Mouse (Mus musculus) MEL (cell line): ENCODE results near the gene Zfp689. TPM values are rescaled to one million over a fixed set of nuclear protein-coding genes. Genes with fewer than 3 reads are reported as not detected.

Source experiments
- DNase-seq: peaks from one replicate; pipeline ENCODE4 v3.0.0; 2011; ENCODE audit warnings: low read depth, low spot score
- H3K27ac ChIP-seq: 2 replicates; pipeline ENCODE4 v1.5.1; 2012; ENCODE audit warnings: low read depth, mild to moderate bottlenecking, control low read depth, low read length, moderate library complexity; ENCODE audit not compliant: control insufficient read depth
- H3K27me3 ChIP-seq, 2 experiments: fragments of 150-350 bp in 1 of 2; sonication (generic) in 1 of 2; 2 replicates each; pipeline ENCODE4 v1.6.1; 2012; ENCODE audit warnings: low read length in 2 of 2, mild to moderate bottlenecking in 2 of 2, improper control_type of control experiment in 1 of 2, moderate library complexity in 1 of 2; ENCODE audit not compliant: insufficient read depth in 2 of 2, control insufficient read depth in 1 of 2
- H3K36me3 ChIP-seq, 2 experiments: 2 replicates each; pipeline ENCODE4 v1.6.1; 2012 to 2014; ENCODE audit warnings: low read length in 2 of 2, improper control_type of control experiment in 1 of 2, inconsistent platforms in 1 of 2, mild to moderate bottlenecking in 1 of 2; ENCODE audit not compliant: insufficient read depth in 2 of 2, control insufficient read depth in 1 of 2
- H3K4me1 ChIP-seq, 2 experiments: fragments of 150-350 bp in 1 of 2; sonication (generic) in 1 of 2; 2 replicates each; pipeline ENCODE4 v1.6.1; 2012; ENCODE audit warnings: low read length in 2 of 2, improper control_type of control experiment in 1 of 2, mild to moderate bottlenecking in 1 of 2; ENCODE audit not compliant: insufficient read depth in 2 of 2, control insufficient read depth in 1 of 2
- H3K4me3 ChIP-seq, 2 experiments: fragments of 150-350 bp in 1 of 2; sonication (generic) in 1 of 2; 2 replicates each; pipeline ENCODE4 v1.5.1; 2012; ENCODE audit warnings: low read depth in 2 of 2, low read length in 2 of 2, mild to moderate bottlenecking in 2 of 2, moderate library complexity in 2 of 2, control low read depth in 1 of 2, improper control_type of control experiment in 1 of 2; ENCODE audit not compliant: control insufficient read depth in 1 of 2, insufficient read depth in 1 of 2
- H3K79me2 ChIP-seq: 2 replicates; pipeline ENCODE4 v1.6.1; 2012; ENCODE audit warnings: mild to moderate bottlenecking, low read length, moderate library complexity; ENCODE audit not compliant: control insufficient read depth, poor library complexity, insufficient read depth
- H3K9ac ChIP-seq: 2 replicates; pipeline ENCODE4 v1.6.1; 2012; ENCODE audit warnings: low read depth, mild to moderate bottlenecking, control low read depth, low read length, moderate library complexity; ENCODE audit not compliant: control insufficient read depth, poor library complexity, severe bottlenecking
- H3K9me3 ChIP-seq: fragments of 150-350 bp; sonication (generic); replicated peaks from 2 replicates; pipeline ENCODE4 v1.6.1; 2012; ENCODE audit warnings: mild to moderate bottlenecking, low read length, improper control_type of control experiment, moderate library complexity; ENCODE audit not compliant: insufficient read depth
- CTCF ChIP-seq, 3 experiments: IDR thresholded peaks in 2 of 3; conservative IDR thresholded peaks in 1 of 3; 2 replicates each; pipeline ENCODE4 v1.5.1; 2011 to 2012; ENCODE audit warnings: low read length in 3 of 3, low read depth in 2 of 3, mild to moderate bottlenecking in 2 of 3, improper control_type of control experiment in 1 of 3, inconsistent platforms in 1 of 3, mixed read lengths in 1 of 3, moderate library complexity in 1 of 3; ENCODE audit not compliant: control insufficient read depth in 1 of 3, insufficient read depth in 1 of 3, poor library complexity in 1 of 3, severe bottlenecking in 1 of 3
- ELF1 ChIP-seq: IDR thresholded peaks from 2 replicates; pipeline ENCODE4 v1.6.1; 2014; ENCODE audit warnings: low read depth, mild to moderate bottlenecking, inconsistent platforms, low read length, improper control_type of control experiment, moderate library complexity
- EP300 ChIP-seq, 2 experiments: IDR thresholded peaks; 2 replicates each; pipeline ENCODE4 v1.6.1; 2011; ENCODE audit warnings: improper control_type of control experiment in 2 of 2, low read length in 2 of 2, low read depth in 1 of 2, mild to moderate bottlenecking in 1 of 2
- ETS1 ChIP-seq: IDR thresholded peaks from 2 replicates; pipeline ENCODE4 v1.6.1; 2012; ENCODE audit warnings: low read depth, mild to moderate bottlenecking, inconsistent platforms, low read length, improper control_type of control experiment, moderate library complexity
- HCFC1 ChIP-seq: IDR thresholded peaks from 2 replicates; pipeline ENCODE4 v1.6.1; 2012; ENCODE audit warnings: low read depth, mild to moderate bottlenecking, inconsistent platforms, low read length, improper control_type of control experiment, moderate library complexity
- KAT2A ChIP-seq: conservative IDR thresholded peaks from 2 replicates; pipeline ENCODE4 v1.6.1; 2012; ENCODE audit warnings: low read depth, low read length, improper control_type of control experiment, inconsistent platforms
- MAFK ChIP-seq: IDR thresholded peaks from 2 replicates; pipeline ENCODE4 v1.6.1; 2011; ENCODE audit warnings: low read depth, mild to moderate bottlenecking, low read length, improper control_type of control experiment, borderline replicate concordance
- MXI1 ChIP-seq: IDR thresholded peaks from 2 replicates; pipeline ENCODE4 v1.6.1; 2011; ENCODE audit warnings: mild to moderate bottlenecking, low read depth, low read length, improper control_type of control experiment
- MYC ChIP-seq: IDR thresholded peaks from 2 replicates; pipeline ENCODE4 v1.6.1; 2011; ENCODE audit warnings: low read depth, mild to moderate bottlenecking, low read length, improper control_type of control experiment, moderate library complexity
- NELFE ChIP-seq: IDR thresholded peaks from 2 replicates; pipeline ENCODE4 v1.6.1; 2011; ENCODE audit warnings: low read depth, low read length, improper control_type of control experiment
- NRF1 ChIP-seq: IDR thresholded peaks from 2 replicates; pipeline ENCODE4 v1.6.1; 2014; ENCODE audit warnings: low read depth, mild to moderate bottlenecking, inconsistent platforms, low read length, improper control_type of control experiment, moderate library complexity; ENCODE audit not compliant: poor library complexity, insufficient read depth, severe bottlenecking
- POLR2A ChIP-seq, 2 experiments: IDR thresholded peaks; 2 replicates each; pipeline ENCODE4 v1.6.1; 2011 to 2012; ENCODE audit warnings: low read length in 2 of 2, mild to moderate bottlenecking in 2 of 2, control low read depth in 1 of 2, improper control_type of control experiment in 1 of 2, low read depth in 1 of 2, moderate library complexity in 1 of 2; ENCODE audit not compliant: control insufficient read depth in 1 of 2, insufficient read depth in 1 of 2, poor library complexity in 1 of 2
- RAD21 ChIP-seq: IDR thresholded peaks from 2 replicates; pipeline ENCODE4 v1.6.1; 2011; ENCODE audit warnings: mild to moderate bottlenecking, low read depth, low read length, improper control_type of control experiment
- SIN3A ChIP-seq: IDR thresholded peaks from 2 replicates; pipeline ENCODE4 v1.6.1; 2012; ENCODE audit warnings: low read length, improper control_type of control experiment, inconsistent platforms
- SMC3 ChIP-seq: IDR thresholded peaks from 2 replicates; pipeline ENCODE4 v1.6.1; 2011; ENCODE audit warnings: low read depth, low read length, improper control_type of control experiment
- TAL1 ChIP-seq: IDR thresholded peaks from 2 replicates; pipeline ENCODE4 v1.6.1; 2012; ENCODE audit warnings: mild to moderate bottlenecking, inconsistent platforms, low read length, moderate library complexity, mixed read lengths
- TBP ChIP-seq: IDR thresholded peaks from 2 replicates; pipeline ENCODE4 v1.8.0; 2011; ENCODE audit warnings: low read depth, low read length, improper control_type of control experiment
- UBTF ChIP-seq: IDR thresholded peaks from 2 replicates; pipeline ENCODE4 v1.6.1; 2012; ENCODE audit warnings: low read depth, mild to moderate bottlenecking, inconsistent platforms, low read length, improper control_type of control experiment, moderate library complexity, borderline replicate concordance; ENCODE audit not compliant: insufficient read depth
- USF1 ChIP-seq: IDR thresholded peaks from 2 replicates; pipeline ENCODE4 v1.6.1; 2014; ENCODE audit warnings: low read depth, mild to moderate bottlenecking, inconsistent platforms, low read length, improper control_type of control experiment, moderate library complexity
- ZC3H11A ChIP-seq: IDR thresholded peaks from 2 replicates; pipeline ENCODE4 v1.6.1; 2012; ENCODE audit warnings: low read depth, mild to moderate bottlenecking, inconsistent platforms, low read length, improper control_type of control experiment
- polyA plus RNA-seq, 2 experiments: library from polyadenylated mRNA; stranded (reverse) in 1 of 2; unstranded in 1 of 2; fragments of >175 nt in 1 of 2; fragments of >200 nt in 1 of 2; gene quantifications; 2 replicates each; pipeline versions ENCODE4 v1.2.1 to v1.2.4; 2012; ENCODE audit warnings: low replicate concordance in 2 of 2, low read depth in 1 of 2; ENCODE audit not compliant: insufficient read length in 2 of 2, insufficient read depth in 1 of 2, missing spikeins in 1 of 2
- total RNA-seq: library from RNA; depleted of rRNA; stranded (reverse); fragments of 300-350 nt; gene quantifications from 2 replicates; pipeline ENCODE4 v1.2.3, GENCODE M21; 2012

Zfp689 gene
- total and polyA plus RNA-seq, 3 experiments, result 4.9 to 7.2 TPM; not detected in 1

GRCm38 (mm10) chr7:127448521-127449300 lies at the start of gene Zfp689 (continued):
- TF ChIP-seq NRF1 (peak; percentile 56; the same call in 1 of the 2 replicates), SMC3 (no peak), POLR2A (IDR thresholded peaks at IDR 0.05; ENCODE audit: control insufficient read depth in 1 of 2, insufficient read depth in 1 of 2, low read depth in 1 of 2, low read length in 2 of 2, poor library complexity in 1 of 2) (peak; percentile 41 to 72; a peak in 3 of 4 replicates), CTCF (IDR thresholded peaks at IDR 0.05 in 2 of 3, conservative IDR thresholded peaks at IDR 0.05 in 1 of 3; ENCODE audit: control insufficient read depth in 1 of 3, insufficient read depth in 1 of 3, low read depth in 2 of 3, low read length in 3 of 3, poor library complexity in 1 of 3, severe bottlenecking in 1 of 3) (0 out of 6 replicates have a peak, but pooled peaks of 1 of the 3 experiments have one; percentile 13), ETS1 (no peak)

GRCm38 (mm10) chr7:127498407-127498806 lies 49.4 kb upstream of the Zfp689 start:
- Histone ChIP-seq H3K79me2 (no peaks in the 10 kb centered on the region), H3K27me3 (no peaks in the 10 kb centered on the region), H3K36me3 (no peaks in the 10 kb centered on the region; a peak in 1 of 4 replicates), H3K9ac (no peak overlapping the region), H3K4me1 (no peaks in the 10 kb centered on the region), H3K27ac (no peak overlapping the region), H3K4me3 (no peak overlapping the region), H3K9me3 (no peaks in the 10 kb centered on the region)
- no peak for TF ChIP-seq ELF1
- no peak for TF ChIP-seq UBTF
- no peak for TF ChIP-seq MYC
- TF ChIP-seq POLR2A (IDR thresholded peaks at IDR 0.05; ENCODE audit: control insufficient read depth in 1 of 2, insufficient read depth in 1 of 2, low read depth in 1 of 2, low read length in 2 of 2, poor library complexity in 1 of 2), result no peak
- TF ChIP-seq HCFC1, result no peak
- TF ChIP-seq RAD21, result peak; percentile 71
- TF ChIP-seq MAFK, result no peak
- no peak for TF ChIP-seq TBP
- TF ChIP-seq NELFE, result no peak
- no peak for TF ChIP-seq TAL1
- no peak for TF ChIP-seq MXI1
- peak; percentile 47 to 84 (median 61) for TF ChIP-seq CTCF (IDR thresholded peaks at IDR 0.05 in 2 of 3, conservative IDR thresholded peaks at IDR 0.05 in 1 of 3; ENCODE audit: control insufficient read depth in 1 of 3, insufficient read depth in 1 of 3, low read depth in 2 of 3, low read length in 3 of 3, poor library complexity in 1 of 3, severe bottlenecking in 1 of 3)
- TF ChIP-seq ZC3H11A, result peak; percentile 56
- no peak for TF ChIP-seq USF1
- peak; percentile 84 for TF ChIP-seq SMC3
- TF ChIP-seq KAT2A, result no peak
- TF ChIP-seq EP300 (IDR thresholded peaks at IDR 0.05; ENCODE audit: low read depth in 1 of 2, low read length in 2 of 2), result no peak
- TF ChIP-seq SIN3A, result no peak
- peak; percentile 72 for DNase-seq
